Mouse (Mus musculus): ENCODE measurements around the gene Tnr. TPM values are rescaled to one million over a fixed set of nuclear protein-coding genes. Genes with fewer than 3 reads are reported as not detected.
A peak's percentile ranks its signal among the peaks of the same experiment; 100 is the strongest.

Gene Tnr
- total and polyA plus RNA-seq, 3 experiments, result not detected

DNA sequence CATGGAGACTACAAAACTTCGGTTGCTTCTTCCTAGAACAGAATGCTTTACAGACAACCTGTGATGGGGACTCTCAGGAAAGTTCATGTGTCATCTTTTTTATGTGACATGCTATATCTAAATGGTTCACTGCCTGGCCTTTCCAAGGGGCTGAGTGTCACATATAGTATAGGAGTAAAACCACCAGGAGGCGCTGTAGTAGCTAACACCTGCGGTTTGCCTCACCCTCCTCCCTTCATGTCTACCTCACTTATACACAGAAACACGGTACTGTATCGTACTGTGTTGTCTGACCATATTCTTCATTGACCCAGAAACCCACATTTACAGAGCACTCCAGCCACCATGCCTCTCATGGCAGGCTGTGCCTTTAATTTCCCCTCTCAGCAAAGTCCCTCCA is 387.4 kb downstream of the Tnr start:
- TF ChIP-seq EP300 (IDR thresholded peaks at IDR 0.05; ENCODE audit: low read length) (no peak), RAD21 (IDR thresholded peaks at IDR 0.05; ENCODE audit: low read depth, low read length) (peak; percentile 89), CTCF (conservative IDR thresholded peaks at IDR 0.05 in 1 of 2, IDR thresholded peaks at IDR 0.05 in 1 of 2; ENCODE audit: low read depth in 2 of 2, low read length in 2 of 2) (peak; percentile 86 to 91), SMC3 (IDR thresholded peaks at IDR 0.05; ENCODE audit: low read depth, low read length) (peak; percentile 99), POLR2A (IDR thresholded peaks at IDR 0.05; ENCODE audit: low read depth, low read length) (no peak), ZMIZ1 (IDR thresholded peaks at IDR 0.05; ENCODE audit: low read depth, low read length) (no peak), CHD2 (IDR thresholded peaks at IDR 0.05; ENCODE audit: low read length) (no peak), NELFE (IDR thresholded peaks at IDR 0.05; ENCODE audit: low read depth, low read length) (no peak), TBP (conservative IDR thresholded peaks at IDR 0.05; ENCODE audit: low read depth, low read length) (no peak), E2F4 (IDR thresholded peaks at IDR 0.05; ENCODE audit: insufficient replicate concordance, low read depth, low read length) (no peak), CHD1 (IDR thresholded peaks at IDR 0.05; ENCODE audit: low read depth, low read length) (no peak), ELF1 (IDR thresholded peaks at IDR 0.05; ENCODE audit: low read depth, low read length) (no peak), MAFK (IDR thresholded peaks at IDR 0.05; ENCODE audit: insufficient replicate concordance, low read length) (no peak), TCF12 (IDR thresholded peaks at IDR 0.05; ENCODE audit: low read depth, low read length) (0 out of 2 replicates have a peak, but pooled peaks have one; percentile 21), MAX (IDR thresholded peaks at IDR 0.05; ENCODE audit: low read length) (no peak), MAZ (IDR thresholded peaks at IDR 0.05; ENCODE audit: low read depth, low read length) (no peak), ZC3H11A (IDR thresholded peaks at IDR 0.05; ENCODE audit: low read depth, low read length) (peak; percentile 87), USF1 (IDR thresholded peaks at IDR 0.05; ENCODE audit: low read depth, low read length) (no peak), USF2 (conservative IDR thresholded peaks at IDR 0.05; ENCODE audit: low read depth, low read length) (no peak), PAX5 (IDR thresholded peaks at IDR 0.05; ENCODE audit: low read length) (no peak), JUN (IDR thresholded peaks at IDR 0.05; ENCODE audit: insufficient read depth, low read depth, low read length) (no peak), MYC (IDR thresholded peaks at IDR 0.05; ENCODE audit: low read depth, low read length) (peak; percentile 40; the same call in 1 of the 2 replicates), MEF2A (IDR thresholded peaks at IDR 0.05; ENCODE audit: borderline replicate concordance, low read depth, low read length) (no peak)
- dilution Hi-C loops (cut with MboI; ENCODE audit: extremely low pct_ligation_motif_present, extremely low pct_unique_long_range_greater_than_20kb, low sequenced_read_pairs), result no loop called here
- no peak overlapping the region for H3K27ac ChIP-seq (ENCODE audit: insufficient read depth, low read depth)
- H3K4me1 ChIP-seq (ENCODE audit: control insufficient read depth in 1 of 2, insufficient read depth in 2 of 2), result peaks cover 0 to 2% of the 10 kb centered on the region in 2 experiments; a peak in 2 of 4 replicates
- H3K27me3 ChIP-seq (replicated peaks), result no peaks in the 10 kb centered on the region
- no peak overlapping the region for H3K4me3 ChIP-seq (replicated peaks in 1 of 3; ENCODE audit: low read depth in 2 of 3, low read length in 2 of 3, poor library complexity in 1 of 3)
- H3K9me3 ChIP-seq (replicated peaks; ENCODE audit: low read length), result no peaks in the 10 kb centered on the region
- no peak overlapping the region for H3K4me2 ChIP-seq (ENCODE audit: insufficient read depth, low read depth, poor library complexity, severe bottlenecking)
- H3K36me3 ChIP-seq (replicated peaks in 1 of 2; ENCODE audit: control insufficient read depth in 1 of 2, insufficient read depth in 1 of 2, low read length in 1 of 2), result no peaks in the 10 kb centered on the region
- peak; percentile 79 for DNase-seq (ENCODE audit: extremely low read depth)
- no peak overlapping the region for H3K9ac ChIP-seq (ENCODE audit: insufficient read depth, low read depth)
- in situ Hi-C loops (cut with MboI; ENCODE audit: low pct_ligation_motif_present, low pct_unique_long_range_greater_than_20kb, low sequenced_read_pairs), result loop anchor here (10.0 kb wide), 1 partner anchor 154 kb away; no protein-coding TSS in a partner anchor
- H3K79me2 ChIP-seq (replicated peaks; ENCODE audit: control insufficient read depth, extremely low read depth, insufficient read depth, poor library complexity, severe bottlenecking), result no peaks in the 10 kb centered on the region

GRCm38 (mm10) chr1:159914726-159915125 is 391.2 kb downstream of the Tnr start:
- Histone ChIP-seq H3K4me1 (ENCODE audit: control insufficient read depth in 1 of 2, insufficient read depth in 2 of 2) (peaks cover 0 to 2% of the 10 kb centered on the region in 2 experiments; a peak in 2 of 4 replicates), H3K79me2 (replicated peaks; ENCODE audit: control insufficient read depth, extremely low read depth, insufficient read depth, poor library complexity, severe bottlenecking) (no peaks in the 10 kb centered on the region), H3K9ac (ENCODE audit: insufficient read depth, low read depth) (no peak overlapping the region), H3K4me2 (ENCODE audit: insufficient read depth, low read depth, poor library complexity, severe bottlenecking) (no peak overlapping the region), H3K9me3 (replicated peaks; ENCODE audit: low read length) (no peaks in the 10 kb centered on the region), H3K4me3 (replicated peaks in 1 of 3; ENCODE audit: low read depth in 2 of 3, low read length in 2 of 3, poor library complexity in 1 of 3) (no peak overlapping the region), H3K27me3 (replicated peaks) (no peaks in the 10 kb centered on the region), H3K27ac (ENCODE audit: insufficient read depth, low read depth) (no peak overlapping the region), H3K36me3 (replicated peaks in 1 of 2; ENCODE audit: control insufficient read depth in 1 of 2, insufficient read depth in 1 of 2, low read length in 1 of 2) (no peaks in the 10 kb centered on the region)
- dilution Hi-C loops (cut with MboI; ENCODE audit: extremely low pct_ligation_motif_present, extremely low pct_unique_long_range_greater_than_20kb, low sequenced_read_pairs), result no loop called here
- in situ Hi-C loops (cut with MboI; ENCODE audit: low pct_ligation_motif_present, low pct_unique_long_range_greater_than_20kb, low sequenced_read_pairs), result loop anchor here (10.0 kb wide), 1 partner anchor 150 kb away; no protein-coding TSS in a partner anchor
- no peak for DNase-seq (ENCODE audit: extremely low read depth)
- TF ChIP-seq POLR2A (IDR thresholded peaks at IDR 0.05; ENCODE audit: low read depth, low read length), result no peak
- TF ChIP-seq SIN3A (IDR thresholded peaks at IDR 0.05; ENCODE audit: low read length), result no peak
- TF ChIP-seq E2F4 (IDR thresholded peaks at IDR 0.05; ENCODE audit: insufficient replicate concordance, low read depth, low read length), result no peak
- no peak for TF ChIP-seq HCFC1 (IDR thresholded peaks at IDR 0.05; ENCODE audit: low read depth, low read length)
- no peak for TF ChIP-seq BHLHE40 (IDR thresholded peaks at IDR 0.05; ENCODE audit: low read depth, low read length)
- TF ChIP-seq USF1 (IDR thresholded peaks at IDR 0.05; ENCODE audit: low read depth, low read length), result no peak
- no peak for TF ChIP-seq MAZ (IDR thresholded peaks at IDR 0.05; ENCODE audit: low read depth, low read length)
- TF ChIP-seq SMC3 (IDR thresholded peaks at IDR 0.05; ENCODE audit: low read depth, low read length), result no peak
- TF ChIP-seq NELFE (IDR thresholded peaks at IDR 0.05; ENCODE audit: low read depth, low read length), result no peak
- no peak for TF ChIP-seq ZC3H11A (IDR thresholded peaks at IDR 0.05; ENCODE audit: low read depth, low read length)
- no peak for TF ChIP-seq MXI1 (IDR thresholded peaks at IDR 0.05; ENCODE audit: low read depth, low read length)
- TF ChIP-seq ELF1 (IDR thresholded peaks at IDR 0.05; ENCODE audit: low read depth, low read length), result no peak
- TF ChIP-seq TCF12 (IDR thresholded peaks at IDR 0.05; ENCODE audit: low read depth, low read length), result no peak
- no peak for TF ChIP-seq USF2 (conservative IDR thresholded peaks at IDR 0.05; ENCODE audit: low read depth, low read length)

Data from CH12.LX (cell line).